Mouse (Mus musculus): ENCODE measurements around the gene Asb7. TPM values are rescaled to one million over a fixed set of nuclear protein-coding genes. Genes with fewer than 3 reads are reported as not detected.

The Asb7 gene
- total RNA-seq, 2 experiments from 2014 or later = 7.8 to 8.2 TPM

GRCm38 (mm10) chr7:66660972-66661371, 28.4 kb downstream of the Asb7 start:
- intact Hi-C loops (cut with DNase I) = loop anchor here (1.0 to 5.0 kb wide), 2 partner anchors 227 to 349 kb away; no protein-coding TSS in a partner anchor
- no peak for DNase-seq

- intact Hi-C loops (cut with DNase I) = loop anchor here (5.0 kb wide), 1 partner anchor 348 kb away; no protein-coding TSS in a partner anchor
- DNase-seq = no peak
These were observed 29.1 kb downstream of the Asb7 start for GRCm38 (mm10) chr7:66660291-66660690.

GRCm38 (mm10) chr7:66655471-66655870, 33.9 kb downstream of the Asb7 start:
- intact Hi-C loops (cut with DNase I) = no loop called here
- no peak for DNase-seq

- intact Hi-C loops (cut with DNase I) = no loop called here
- no peak for DNase-seq
These were observed 35.8 kb downstream of the Asb7 start for GRCm38 (mm10) chr7:66653596-66653995.

- intact Hi-C loops (cut with DNase I) = no loop called here
- no peak for DNase-seq
These were observed 37.2 kb downstream of the Asb7 start for GRCm38 (mm10) chr7:66652216-66652615.

GRCm38 (mm10) chr7:66650883-66651282, 38.5 kb downstream of the Asb7 start:
- intact Hi-C loops (cut with DNase I) = no loop called here
- no peak for DNase-seq

- DNase-seq = no peak
- intact Hi-C loops (cut with DNase I) = no loop called here
These were observed 40.2 kb downstream of the Asb7 start for GRCm38 (mm10) chr7:66649181-66649580.

GRCm38 (mm10) chr7:66645736-66646135, 43.7 kb downstream of the Asb7 start:
- intact Hi-C loops (cut with DNase I) = no loop called here
- no peak for DNase-seq

- intact Hi-C loops (cut with DNase I) = no loop called here
- DNase-seq = no peak
These were observed 56.0 kb downstream of the Asb7 start for GRCm38 (mm10) chr7:66633351-66633750.

GRCm38 (mm10) chr7:66630154-66630800, 59.1 kb downstream of the Asb7 start:
- intact Hi-C loops (cut with DNase I) = no loop called here
- no peak for DNase-seq

- intact Hi-C loops (cut with DNase I) = no loop called here
- no peak for DNase-seq
These were observed 60.0 kb downstream of the Asb7 start for GRCm38 (mm10) chr7:66629419-66629818.

GRCm38 (mm10) chr7:66623436-66623835, 66.0 kb downstream of the Asb7 start:
- DNase-seq = no peak
- intact Hi-C loops (cut with DNase I) = no loop called here

- intact Hi-C loops (cut with DNase I) = no loop called here
- no peak for DNase-seq
These were observed 87.5 kb downstream of the Asb7 start for GRCm38 (mm10) chr7:66601846-66602245.

GRCm38 (mm10) chr7:66600622-66601610, 88.5 kb downstream of the Asb7 start:
- no peak for DNase-seq
- intact Hi-C loops (cut with DNase I) = no loop called here

GRCm38 (mm10) chr7:66600126-66600525, 89.3 kb downstream of the Asb7 start:
- intact Hi-C loops (cut with DNase I) = no loop called here
- no peak for DNase-seq

- intact Hi-C loops (cut with DNase I) = no loop called here
- no peak for DNase-seq
These were observed 91.5 kb downstream of the Asb7 start for GRCm38 (mm10) chr7:66597900-66598299.

Other genes with a start within 250 kb of the Asb7 start
- 1 to 10 TPM; 3.5 to 5.1 TPM for gene Lins1, start 293 bp upstream of the Asb7 start, total RNA-seq (2021)
- under 1 TPM in 1 of 2 experiments, not detected in 1; 0.08 TPM for gene Cers3, start 53.9 kb upstream of the Asb7 start, total RNA-seq (2021)
- gene Adamts17, start 150.1 kb upstream of the Asb7 start, total RNA-seq (2021) = under 1 TPM; 0.44 to 0.56 TPM